Mouse (Mus musculus): ENCODE data around the gene Tmem60.

Tmem60 gene

GRCm38 (mm10) chr5:20881915-20882800, at the start of gene Tmem60, which contains the start of gene Phtf2:
TSS of gene Tmem60 (plus strand) at chr5:20882191.
TSS of gene Phtf2 (minus strand) at chr5:20882124.
- DNase-seq (ENCODE audit: low read depth, low spot score), result peak; percentile 99

GRCm38 (mm10) chr5:20834399-20834798, 47.6 kb upstream of the Tmem60 start:
- no peak for DNase-seq (ENCODE audit: low read depth, low spot score)

- no peak for DNase-seq (ENCODE audit: low read depth, low spot score)
Measured at GRCm38 (mm10) chr5:20837082-20837481, 44.9 kb upstream of the Tmem60 start.

- no peak for DNase-seq (ENCODE audit: low read depth, low spot score)
Measured at GRCm38 (mm10) chr5:20843405-20843804, 38.6 kb upstream of the Tmem60 start.

GRCm38 (mm10) chr5:20843816-20844215, 38.2 kb upstream of the Tmem60 start:
- DNase-seq (ENCODE audit: low read depth, low spot score), result no peak

- DNase-seq (ENCODE audit: low read depth, low spot score), result no peak
Measured at GRCm38 (mm10) chr5:20847010-20847409, 35.0 kb upstream of the Tmem60 start.

- no peak for DNase-seq (ENCODE audit: low read depth, low spot score)
Measured at GRCm38 (mm10) chr5:20855066-20855465, 26.9 kb upstream of the Tmem60 start.

GRCm38 (mm10) chr5:20858404-20858803, 23.6 kb upstream of the Tmem60 start:
- DNase-seq (ENCODE audit: low read depth, low spot score), result no peak

- DNase-seq (ENCODE audit: low read depth, low spot score), result no peak
Measured at GRCm38 (mm10) chr5:20860565-20860964, 21.4 kb upstream of the Tmem60 start.

GRCm38 (mm10) chr5:20861901-20862300, 20.1 kb upstream of the Tmem60 start:
- DNase-seq (ENCODE audit: low read depth, low spot score), result no peak

- no peak for DNase-seq (ENCODE audit: low read depth, low spot score)
Measured at GRCm38 (mm10) chr5:20864216-20864969, 17.6 kb upstream of the Tmem60 start.

- no peak for DNase-seq (ENCODE audit: low read depth, low spot score)
Measured at GRCm38 (mm10) chr5:20865193-20865755, 16.7 kb upstream of the Tmem60 start.

- no peak for DNase-seq (ENCODE audit: low read depth, low spot score)
Measured at GRCm38 (mm10) chr5:20873146-20873545, 8.8 kb upstream of the Tmem60 start.

GRCm38 (mm10) chr5:20876934-20877426, 5.0 kb upstream of the Tmem60 start:
- no peak for DNase-seq (ENCODE audit: low read depth, low spot score)

GRCm38 (mm10) chr5:20880386-20880785, 1.6 kb upstream of the Tmem60 start:
- no peak for DNase-seq (ENCODE audit: low read depth, low spot score)

- peak; percentile 69 for DNase-seq (ENCODE audit: low read depth, low spot score)
Measured at GRCm38 (mm10) chr5:20880797-20881775, 905 bp upstream of the Tmem60 start.

GRCm38 (mm10) chr5:20884036-20884620, 2.1 kb downstream of the Tmem60 start:
- DNase-seq (ENCODE audit: low read depth, low spot score), result peak; percentile 81

GRCm38 (mm10) chr5:20897446-20898167, 15.6 kb downstream of the Tmem60 start:
- DNase-seq (ENCODE audit: low read depth, low spot score), result no peak

GRCm38 (mm10) chr5:20904647-20905046, 22.7 kb downstream of the Tmem60 start:
- DNase-seq (ENCODE audit: low read depth, low spot score), result no peak

GRCm38 (mm10) chr5:20905437-20905836, 23.4 kb downstream of the Tmem60 start:
- no peak for DNase-seq (ENCODE audit: low read depth, low spot score)
